Mouse (Mus musculus) spleen, postnatal 36 days (tissue): Measurements from ENCODE around the gene Zfp82.
"Not testable (repeated sequence)": the region's sequence is repeated elsewhere in the genome, so short reads cannot be mapped to it uniquely, and the experiment has no call there.

Experiments used
- DNase-seq, 2 experiments: peaks; one replicate each; pipeline ENCODE4 v3.0.0; 2022; ENCODE audit warnings: low spot score in 2 of 2, mixed read lengths in 1 of 2

Zfp82 gene

GRCm38 (mm10) chr7:30072146-30073028 lies at the start of gene Zfp82:
Gene Zfp82, minus strand, starts transcription at chr7:30072900.
- DNase-seq = peak; percentile 84 to 86

GRCm38 (mm10) chr7:30122188-30122530 lies 49.5 kb upstream of the Zfp82 start:
- no peak for DNase-seq

- peak; percentile 87 to 88 for DNase-seq
These were observed 48.8 kb upstream of the Zfp82 start, which contains the start of gene Zfp382 for GRCm38 (mm10) chr7:30121308-30122187. Gene Zfp382, plus strand, starts transcription at chr7:30121942.

- not testable (repeated sequence) for DNase-seq
These were observed 45.2 kb upstream of the Zfp82 start for GRCm38 (mm10) chr7:30117935-30118334.

- no peak for DNase-seq
These were observed 43.4 kb upstream of the Zfp82 start for GRCm38 (mm10) chr7:30116076-30116475.

- DNase-seq = peak; percentile 66 to 70
These were observed 26.6 kb upstream of the Zfp82 start for GRCm38 (mm10) chr7:30099297-30099696.

GRCm38 (mm10) chr7:30095551-30096125 lies 22.9 kb upstream of the Zfp82 start:
- DNase-seq = no peak

- DNase-seq = peak; percentile 85 to 87
These were observed 22.1 kb upstream of the Zfp82 start, which contains the start of gene Zfp260 for GRCm38 (mm10) chr7:30094646-30095429. Gene Zfp260, plus strand, starts transcription at chr7:30094777.

GRCm38 (mm10) chr7:30093918-30094415 lies 21.3 kb upstream of the Zfp82 start:
- no peak for DNase-seq

GRCm38 (mm10) chr7:30092666-30093065 lies 20.0 kb upstream of the Zfp82 start:
- no peak for DNase-seq

- DNase-seq = peak in 1 of 2 experiments; percentile 7
These were observed 18.4 kb upstream of the Zfp82 start for GRCm38 (mm10) chr7:30090970-30091585.

- DNase-seq = peak; percentile 96 to 97
These were observed 17.6 kb upstream of the Zfp82 start, which contains the start of the genes Gm26920 and Zfp566 for GRCm38 (mm10) chr7:30090092-30090969. Gene Gm26920, minus strand, starts transcription at chr7:30090410. Gene Zfp566, minus strand, starts transcription at chr7:30090527.

GRCm38 (mm10) chr7:30089405-30089804 lies 16.7 kb upstream of the Zfp82 start:
- no peak for DNase-seq

- DNase-seq = no peak
These were observed 13.8 kb upstream of the Zfp82 start for GRCm38 (mm10) chr7:30086524-30086923.

- DNase-seq = no peak
These were observed 8.1 kb downstream of the Zfp82 start for GRCm38 (mm10) chr7:30064622-30065021.

GRCm38 (mm10) chr7:30062478-30062877 lies 10.2 kb downstream of the Zfp82 start:
- no peak for DNase-seq

- DNase-seq = no peak
These were observed 12.4 kb downstream of the Zfp82 start for GRCm38 (mm10) chr7:30060341-30060740.

GRCm38 (mm10) chr7:30053591-30053990 lies 19.1 kb downstream of the Zfp82 start:
- no peak for DNase-seq

GRCm38 (mm10) chr7:30050882-30051548 lies 21.7 kb downstream of the Zfp82 start, which contains the start of gene Zfp14:
Gene Zfp14, minus strand, starts transcription at chr7:30051380.
- peak; percentile 90 to 91 for DNase-seq
